9 mouse cellular contexts compared by ENCODE assay signal in the genomic region with DNA sequence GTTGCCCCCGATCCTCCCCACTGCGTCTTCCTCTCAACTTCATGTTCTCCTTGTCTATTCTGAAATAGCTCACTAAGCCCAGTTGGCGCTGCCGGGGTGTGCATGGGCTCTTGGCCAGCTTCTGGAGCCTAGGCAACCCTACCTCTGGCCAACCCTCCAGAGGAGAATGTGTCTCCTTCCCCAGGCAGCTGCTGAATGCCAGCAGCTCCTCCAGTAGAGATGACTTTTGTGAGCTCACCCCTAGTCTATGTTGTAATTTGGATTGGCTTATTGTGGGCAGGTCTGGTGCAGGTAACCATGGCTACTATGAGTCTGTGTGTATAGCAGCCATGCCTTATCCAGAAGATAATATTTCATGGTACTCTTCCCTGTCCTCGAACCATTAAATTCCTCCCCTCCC.
DNase-seq lines count a peak whose midpoint lies in the region; ATAC-seq and TF ChIP-seq lines count a peak whose summit lies in the region.
"Had no signal": no experiment of that assay in that cellular context is flagged by ENCODE, and none has a peak within 500 bp of the region (broad histone marks: within the 10 kb centered on the region; RNA-seq: fewer than 3 reads in every experiment).

No protein-coding gene starts in this region.

- H3K27ac ChIP-seq in heart, postnatal 0 days (ENCODE audit: low read depth), result no peak overlapping the region; the same call in 1 of the 2 replicates
- no peak overlapping the region for H3K27ac ChIP-seq in stomach, embryonic 16.5 days (ENCODE audit: low read length)

- no peak overlapping the region for H3K4me3 ChIP-seq in heart, postnatal 0 days (ENCODE audit: low read depth, low read length)
- no peak overlapping the region for H3K4me3 ChIP-seq in stomach, embryonic 16.5 days (replicated peaks; ENCODE audit: low read length)
- H3K4me3 ChIP-seq: neural tube, embryonic 13.5 days had no signal

- TF ChIP-seq CTCF in heart, postnatal 0 days (IDR thresholded peaks at IDR 0.05; ENCODE audit: low read depth), result no peak

- 40% methylated on average over 5 of the region's 5 CpGs for WGBS in heart, postnatal 0 days
- 70% methylated on average over 5 of the region's 5 CpGs for WGBS in stomach, embryonic 16.5 days

- H3K36me3 ChIP-seq in heart, postnatal 0 days (replicated peaks; ENCODE audit: control insufficient read depth, insufficient read depth, low read length), result peaks cover 45% of the 10 kb centered on the region
- 0 out of 2 replicates have a peak, but pooled peaks cover 7% of the 10 kb centered on the region for H3K36me3 ChIP-seq in stomach, embryonic 16.5 days (ENCODE audit: control insufficient read depth, insufficient read depth, low read length)

- peak; percentile 30 for DNase-seq in kidney, postnatal 10 days
- DNase-seq in kidney, adult 8-10 months, result no peak
- peak; percentile 34 to 65 for DNase-seq in cerebellum, postnatal 4 days (ENCODE audit: low spot score in 2 of 2)
- peak; percentile 37 for DNase-seq in heart, postnatal 0 days (ENCODE audit: low spot score)
- DNase-seq in lung, adult 18-20 months, result peak; percentile 64 to 72
- DNase-seq in spleen, adult 18-20 months, result no peak

- 0 out of 2 replicates have a peak, but pooled peaks cover 11% of the 10 kb centered on the region for H3K4me1 ChIP-seq in heart, postnatal 0 days (ENCODE audit: control insufficient read depth, insufficient read depth)
- peaks cover 7% of the 10 kb centered on the region; the same call in 1 of the 2 replicates for H3K4me1 ChIP-seq in stomach, embryonic 16.5 days (ENCODE audit: control insufficient read depth, insufficient read depth, low read length)

- no peak overlapping the region for H3K9ac ChIP-seq in heart, postnatal 0 days (replicated peaks; ENCODE audit: low read depth, low read length)
- H3K9ac ChIP-seq in stomach, embryonic 16.5 days (ENCODE audit: low read length), result no peak overlapping the region
- H3K9ac ChIP-seq: neural tube, embryonic 13.5 days had no signal

- H3K9me3 ChIP-seq in heart, postnatal 0 days (replicated peaks; ENCODE audit: control insufficient read depth, low read length), result no peaks in the 10 kb centered on the region
- H3K9me3 ChIP-seq in stomach, embryonic 16.5 days (replicated peaks; ENCODE audit: control insufficient read depth, low read length), result no peaks in the 10 kb centered on the region

- ATAC-seq in heart, postnatal 0 days (ENCODE audit: insufficient read depth, low read depth), result peak; percentile 77
- ATAC-seq in stomach, embryonic 16.5 days (ENCODE audit: insufficient read depth, low FRiP score), result 0 out of 2 replicates have a peak, but pooled peaks have one; percentile 29
- ATAC-seq in granulocyte monocyte progenitor cell, adult 5-6 weeks (replicated peaks; ENCODE audit: poor library complexity, severe bottlenecking), result no peak

- no peaks in the 10 kb centered on the region for H3K27me3 ChIP-seq in heart, postnatal 0 days (ENCODE audit: control insufficient read depth, insufficient read depth, low read length)
- no peaks in the 10 kb centered on the region for H3K27me3 ChIP-seq in stomach, embryonic 16.5 days (ENCODE audit: control insufficient read depth, insufficient read depth, low read length)
- H3K27me3 ChIP-seq: neural tube, embryonic 13.5 days had no signal

- TF ChIP-seq EP300 in heart, postnatal 0 days (IDR thresholded peaks at IDR 0.05; ENCODE audit: low read depth), result no peak

- H3K4me2 ChIP-seq in heart, postnatal 0 days (ENCODE audit: low read depth, low read length), result no peak overlapping the region
- H3K4me2 ChIP-seq in stomach, embryonic 16.5 days (ENCODE audit: low read depth, low read length), result no peak overlapping the region
- H3K4me2 ChIP-seq: neural tube, embryonic 13.5 days had no signal

Comparison
In these comparisons a context has a peak if more than half of its experiments do, and no peak if none do; other contexts are left out.
1. DNase-seq: peak in kidney, postnatal 10 days (single experiment), cerebellum, postnatal 4 days (2 of 2), heart, postnatal 0 days (single experiment) and lung, adult 18-20 months (2 of 2); none in kidney, adult 8-10 months (0 of 2) and spleen, adult 18-20 months (0 of 2).